In genomic region chr13:73488707-73489106, GRCm38 (mm10) we compare ENCODE assay signal across 22 mouse cellular contexts. TPM values are rescaled to one million over a fixed set of nuclear protein-coding genes. Genes with fewer than 3 reads are reported as not detected.
DNase-seq lines count a peak whose midpoint lies in the region; ATAC-seq and TF ChIP-seq lines count a peak whose summit lies in the region.
"Had no signal": no experiment of that assay in that cellular context is flagged by ENCODE, and none has a peak within 500 bp of the region (broad histone marks: within the 10 kb centered on the region; RNA-seq: fewer than 3 reads in every experiment).

No protein-coding gene starts in this region.

- peaks cover 100% of the 10 kb centered on the region for H3K36me3 ChIP-seq in liver, embryonic 12.5 days
- peaks cover 67% of the 10 kb centered on the region for H3K36me3 ChIP-seq in forebrain, embryonic 14.5 days (ENCODE audit: control insufficient read depth, insufficient read depth, low read length)

- no peak overlapping the region for H3K9ac ChIP-seq in liver, embryonic 12.5 days
- H3K9ac ChIP-seq in forebrain, embryonic 14.5 days (ENCODE audit: low read length), result no peak overlapping the region
- H3K9ac ChIP-seq: hindbrain, embryonic 12.5 days; intestine, embryonic 15.5 days; neural tube, embryonic 13.5 days had no signal

- H3K4me1 ChIP-seq in liver, embryonic 12.5 days, result peaks cover 89% of the 10 kb centered on the region
- peaks cover 44% of the 10 kb centered on the region for H3K4me1 ChIP-seq in bone marrow macrophage, adult 2 months (ENCODE audit: control insufficient read depth, insufficient read depth, low read length)
- no peaks in the 10 kb centered on the region for H3K4me1 ChIP-seq in forebrain, embryonic 14.5 days (ENCODE audit: control insufficient read depth, insufficient read depth, low read length)
- H3K4me1 ChIP-seq: hindbrain, embryonic 12.5 days; intestine, embryonic 15.5 days had no signal

- DNase-seq in liver, result no peak
- peak; percentile 33 for DNase-seq in CD4-positive, CD25-positive, alpha-beta regulatory T cell, adult 2 months (ENCODE audit: low read depth, low spot score)
- DNase-seq in cerebellum, postnatal 14 days, result no peak
- no peak for DNase-seq in left cerebral cortex, postnatal 25 days (ENCODE audit: low spot score in 2 of 2)
- no peak for DNase-seq in forebrain, embryonic 14.5 days (ENCODE audit: low spot score)
- DNase-seq: adrenal gland, postnatal 10 days; B cell, adult 2 months; cerebellum, adult 18-20 months; cerebellum, postnatal 36 days; gastrocnemius, postnatal 25 days; kidney, postnatal 36 days; lung, postnatal 10 days; right cerebral cortex, postnatal 14 days had no signal

- H3K27ac ChIP-seq in liver, embryonic 12.5 days, result 0 out of 2 replicates have a peak overlapping the region, but pooled peaks have one; percentile 37
- peak overlapping the region; percentile 83; the same call in 1 of the 2 replicates for H3K27ac ChIP-seq in bone marrow macrophage, adult 2 months (ENCODE audit: insufficient read depth, low read depth, low read length)
- H3K27ac ChIP-seq in forebrain, embryonic 14.5 days (ENCODE audit: low read depth, low read length), result no peak overlapping the region
- H3K27ac ChIP-seq: embryonic facial prominence, embryonic 10.5 days; hindbrain, embryonic 12.5 days; intestine, embryonic 15.5 days; neural tube, embryonic 13.5 days had no signal

- no peak for TF ChIP-seq POLR2A in bone marrow macrophage, adult 2 months (IDR thresholded peaks at IDR 0.05; ENCODE audit: borderline replicate concordance, low read depth, low read length)

- no peak overlapping the region for H3K4me2 ChIP-seq in liver, embryonic 12.5 days
- H3K4me2 ChIP-seq in forebrain, embryonic 14.5 days (ENCODE audit: low read length), result no peak overlapping the region
- H3K4me2 ChIP-seq: hindbrain, embryonic 12.5 days; intestine, embryonic 15.5 days; neural tube, embryonic 13.5 days had no signal

- H3K27me3 ChIP-seq in liver, embryonic 12.5 days (replicated peaks), result no peaks in the 10 kb centered on the region
- H3K27me3 ChIP-seq in forebrain, embryonic 14.5 days (replicated peaks; ENCODE audit: control insufficient read depth, insufficient read depth, low read length), result no peaks in the 10 kb centered on the region
- H3K27me3 ChIP-seq: hindbrain, embryonic 12.5 days; intestine, embryonic 15.5 days; neural tube, embryonic 13.5 days had no signal

- no peak for TF ChIP-seq CTCF in bone marrow macrophage, adult 2 months (IDR thresholded peaks at IDR 0.05; ENCODE audit: low read depth, low read length)

- intact Hi-C loops in left cerebral cortex, postnatal 25 days (cut with DNase I), result no loop called here

- 73% methylated on average over 9 of the region's 9 CpGs for WGBS in liver, embryonic 12.5 days (ENCODE audit: insufficient replicate concordance)
- WGBS in forebrain, embryonic 14.5 days, result 94% methylated on average over 9 of the region's 9 CpGs

- H3K4me3 ChIP-seq in liver, embryonic 12.5 days, result no peak overlapping the region
- no peak overlapping the region for H3K4me3 ChIP-seq in bone marrow macrophage, adult 2 months (ENCODE audit: insufficient read depth, low read length)
- H3K4me3 ChIP-seq in forebrain, embryonic 14.5 days (ENCODE audit: low read depth, low read length), result no peak overlapping the region
- H3K4me3 ChIP-seq: embryonic facial prominence, embryonic 10.5 days; hindbrain, embryonic 12.5 days; intestine, embryonic 15.5 days; neural tube, embryonic 13.5 days had no signal

- peaks cover 9% of the 10 kb centered on the region; the same call in 1 of the 2 replicates for H3K9me3 ChIP-seq in liver, embryonic 12.5 days (replicated peaks)
- no peaks in the 10 kb centered on the region for H3K9me3 ChIP-seq in forebrain, embryonic 14.5 days (replicated peaks; ENCODE audit: control insufficient read depth, low read length)
- H3K9me3 ChIP-seq: intestine, embryonic 15.5 days; neural tube, embryonic 13.5 days had no signal

- no peak for ATAC-seq in liver, embryonic 12.5 days
- ATAC-seq in megakaryocyte, adult 5-6 weeks (ENCODE audit: poor library complexity, severe bottlenecking), result peak; percentile 53
- no peak for ATAC-seq in forebrain, embryonic 14.5 days
- ATAC-seq: intestine, embryonic 15.5 days had no signal

RNA-seq across cellular contexts. Expression of gene Lpcat1, which starts 21.7 kb away (rescaled TPM):
- 108 and 113 TPM in 2 replicates for polyA plus RNA-seq in liver, embryonic 12.5 days (2016; fragmentation: Nextera tagmentation; extraction: Ambion mirVana)
- polyA plus RNA-seq in bone marrow macrophage, adult 2 months (2012; ENCODE audit: insufficient read depth, insufficient read length, missing spikeins), result 39.5 and 45.3 TPM in 2 replicates
- 12.7 and 14.9 TPM in 2 replicates for total RNA-seq in megakaryocyte, adult 5-6 weeks (2015)
- 23.5 and 23.6 TPM in 2 replicates for total RNA-seq in megakaryocyte, adult 5-6 weeks (2017)
- 10 to 100 TPM; 43.0 to 43.9 TPM for total RNA-seq in left cerebral cortex, postnatal 25 days (2021)
- polyA plus RNA-seq in forebrain, embryonic 14.5 days (2014; fragmentation: Nextera tagmentation; extraction: Ambion mirVana), result 54.7 TPM in 2 replicates

RNA-seq across cellular contexts. Expression of gene Slc6a3, which starts 47.8 kb away (rescaled TPM):
- polyA plus RNA-seq in liver, embryonic 12.5 days (2016; fragmentation: Nextera tagmentation; extraction: Ambion mirVana), result 0.97 and 1.3 TPM in 2 replicates
- not detected in 2 replicates for polyA plus RNA-seq in bone marrow macrophage, adult 2 months (2012; ENCODE audit: insufficient read depth, insufficient read length, missing spikeins)
- total RNA-seq in megakaryocyte, adult 5-6 weeks (2015), result not detected in 2 replicates
- 0.07 TPM in 1 of 2 replicates, not detected in the other for total RNA-seq in megakaryocyte, adult 5-6 weeks (2017)
- under 1 TPM; 0.16 TPM for total RNA-seq in left cerebral cortex, postnatal 25 days (2021)
- 0.36 and 0.52 TPM in 2 replicates for polyA plus RNA-seq in forebrain, embryonic 14.5 days (2014; fragmentation: Nextera tagmentation; extraction: Ambion mirVana)
- total RNA-seq: adrenal gland, postnatal 10 days; gastrocnemius, postnatal 25 days; heart, adult 8-10 months had no signal
- polyA plus RNA-seq: embryonic facial prominence, embryonic 10.5 days; kidney, embryonic 14.5 days had no signal
